Mouse (Mus musculus) embryonic facial prominence, embryonic 15.5 days (tissue): Measurements from ENCODE around the gene Tmprss6. TPM values are rescaled to one million over a fixed set of nuclear protein-coding genes. Genes with fewer than 3 reads are reported as not detected.
A peak's percentile ranks its signal among the peaks of the same experiment; 100 is the strongest.

Experiments used
- ATAC-seq: fragments of 200-750 bp; cut with Nextera tagmentation; 2 replicates; pipeline ENCODE4 v1.8.0; 2017; ENCODE audit warnings: low read depth, moderate TSS enrichment; ENCODE audit not compliant: insufficient number of reproducible peaks, low FRiP score, low TSS enrichment
- H3K27ac ChIP-seq: fragments of 300-500 bp; sonication (generic); replicated peaks from 2 replicates; pipeline ENCODE4 v1.5.1; 2015; ENCODE audit warnings: mild to moderate bottlenecking, inconsistent platforms
- H3K27me3 ChIP-seq: fragments of 300-500 bp; sonication (generic); 2 replicates; pipeline ENCODE4 v1.6.1; 2015; ENCODE audit warnings: inconsistent platforms
- H3K36me3 ChIP-seq: fragments of 300-500 bp; sonication (generic); 2 replicates; pipeline ENCODE4 v1.6.1; 2015; ENCODE audit warnings: mild to moderate bottlenecking, inconsistent platforms
- H3K4me1 ChIP-seq: fragments of 300-500 bp; sonication (generic); 2 replicates; pipeline ENCODE4 v1.6.1; 2015; ENCODE audit warnings: inconsistent platforms
- H3K4me2 ChIP-seq: fragments of 300-500 bp; sonication (generic); replicated peaks from 2 replicates; pipeline ENCODE4 v1.6.1; 2015; ENCODE audit warnings: mild to moderate bottlenecking, inconsistent platforms
- H3K4me3 ChIP-seq: fragments of 300-500 bp; sonication (generic); replicated peaks from 2 replicates; pipeline ENCODE4 v1.5.1; 2015; ENCODE audit warnings: mild to moderate bottlenecking, inconsistent platforms
- H3K9ac ChIP-seq: fragments of 300-500 bp; sonication (generic); 2 replicates; pipeline ENCODE4 v1.6.1; 2015; ENCODE audit warnings: inconsistent platforms
- H3K9me3 ChIP-seq: fragments of 300-500 bp; sonication (generic); replicated peaks from 2 replicates; pipeline ENCODE4 v1.6.1; 2016; ENCODE audit warnings: inconsistent platforms
- WGBS: fragments of 180-500 bp; shearing (Covaris S2); methylation state at CpG from one replicate; pipeline ENCODE4 v1.1.7; 2015; 5-methylcytosine and 5-hydroxymethylcytosine counted together
- polyA plus RNA-seq: library from polyadenylated mRNA; unstranded; fragments of >200 nt; fragmentation: Nextera tagmentation; extraction: Ambion mirVana; gene quantifications from 2 replicates; pipeline ENCODE4 v1.2.1, GENCODE M21; 2015

Gene Tmprss6
- polyA plus RNA-seq, 1 experiment from 2014 or later, result 3.4 TPM

GRCm38 (mm10) chr15:78482518-78482917 is 14.1 kb upstream of the Tmprss6 start:
- 69% methylated on average over 3 of the region's 3 CpGs for WGBS
- Histone ChIP-seq H3K4me1 (no peaks in the 10 kb centered on the region), H3K9me3 (no peaks in the 10 kb centered on the region), H3K4me3 (no peak overlapping the region), H3K27ac (no peak overlapping the region), H3K4me2 (no peak overlapping the region), H3K36me3 (no peaks in the 10 kb centered on the region), H3K27me3 (0 out of 2 replicates have a peak, but pooled peaks cover 2% of the 10 kb centered on the region), H3K9ac (no peak overlapping the region)
- ATAC-seq, result no peak

GRCm38 (mm10) chr15:78481448-78482000 is 13.1 kb upstream of the Tmprss6 start:
- Histone ChIP-seq H3K4me3 (no peak overlapping the region), H3K4me2 (no peak overlapping the region), H3K9me3 (no peaks in the 10 kb centered on the region), H3K27ac (no peak overlapping the region), H3K27me3 (0 out of 2 replicates have a peak, but pooled peaks cover 2% of the 10 kb centered on the region), H3K4me1 (no peaks in the 10 kb centered on the region), H3K9ac (no peak overlapping the region), H3K36me3 (no peaks in the 10 kb centered on the region)
- WGBS, result 56% methylated on average over 9 of the region's 9 CpGs
- no peak for ATAC-seq

- Histone ChIP-seq H3K4me1 (no peaks in the 10 kb centered on the region), H3K36me3 (no peaks in the 10 kb centered on the region), H3K27ac (no peak overlapping the region), H3K27me3 (0 out of 2 replicates have a peak, but pooled peaks cover 2% of the 10 kb centered on the region), H3K9me3 (no peaks in the 10 kb centered on the region), H3K4me3 (no peak overlapping the region), H3K9ac (no peak overlapping the region), H3K4me2 (no peak overlapping the region)
- WGBS, result 57% methylated on average over 2 of the region's 2 CpGs
- no peak for ATAC-seq
Observed at GRCm38 (mm10) chr15:78480991-78481390, 12.6 kb upstream of the Tmprss6 start.

- no peak overlapping the region for H3K27ac ChIP-seq
- no peak overlapping the region for H3K9ac ChIP-seq
- no peak overlapping the region for H3K4me2 ChIP-seq
- 0 out of 2 replicates have a peak, but pooled peaks cover 5% of the 10 kb centered on the region for H3K27me3 ChIP-seq
- WGBS, result 73% methylated on average over 7 of the region's 7 CpGs
- ATAC-seq, result no peak
- H3K4me1 ChIP-seq, result no peaks in the 10 kb centered on the region
- no peaks in the 10 kb centered on the region for H3K9me3 ChIP-seq
- H3K4me3 ChIP-seq, result no peak overlapping the region
- H3K36me3 ChIP-seq, result no peaks in the 10 kb centered on the region
Observed at GRCm38 (mm10) chr15:78480111-78480510, 11.7 kb upstream of the Tmprss6 start.

- 80% methylated on average over 5 of the region's 5 CpGs for WGBS
- H3K4me2 ChIP-seq, result no peak overlapping the region
- H3K9ac ChIP-seq, result no peak overlapping the region
- no peak overlapping the region for H3K4me3 ChIP-seq
- no peaks in the 10 kb centered on the region for H3K36me3 ChIP-seq
- no peaks in the 10 kb centered on the region for H3K9me3 ChIP-seq
- no peak for ATAC-seq
- H3K27me3 ChIP-seq, result 0 out of 2 replicates have a peak, but pooled peaks cover 5% of the 10 kb centered on the region
- H3K27ac ChIP-seq, result no peak overlapping the region
- H3K4me1 ChIP-seq, result no peaks in the 10 kb centered on the region
Observed at GRCm38 (mm10) chr15:78479470-78479869, 11.0 kb upstream of the Tmprss6 start.

GRCm38 (mm10) chr15:78478073-78478472 is 9.6 kb upstream of the Tmprss6 start:
- H3K27ac ChIP-seq, result no peak overlapping the region
- ATAC-seq, result no peak
- 0 out of 2 replicates have a peak, but pooled peaks cover 5% of the 10 kb centered on the region for H3K27me3 ChIP-seq
- H3K4me2 ChIP-seq, result no peak overlapping the region
- no peaks in the 10 kb centered on the region for H3K4me1 ChIP-seq
- H3K36me3 ChIP-seq, result no peaks in the 10 kb centered on the region
- H3K4me3 ChIP-seq, result no peak overlapping the region
- H3K9me3 ChIP-seq, result no peaks in the 10 kb centered on the region
- no peak overlapping the region for H3K9ac ChIP-seq
- 86% methylated on average over 4 of the region's 4 CpGs for WGBS

GRCm38 (mm10) chr15:78476878-78477277 is 8.4 kb upstream of the Tmprss6 start:
- Histone ChIP-seq H3K9me3 (no peaks in the 10 kb centered on the region), H3K4me3 (no peak overlapping the region), H3K9ac (no peak overlapping the region), H3K27me3 (0 out of 2 replicates have a peak, but pooled peaks cover 5% of the 10 kb centered on the region), H3K27ac (no peak overlapping the region), H3K4me2 (no peak overlapping the region), H3K4me1 (no peaks in the 10 kb centered on the region), H3K36me3 (no peaks in the 10 kb centered on the region)
- 72% methylated on average over 1 of the region's 1 CpGs for WGBS
- no peak for ATAC-seq

GRCm38 (mm10) chr15:78475604-78476031 is 7.2 kb upstream of the Tmprss6 start:
- H3K9me3 ChIP-seq, result no peaks in the 10 kb centered on the region
- 0 out of 2 replicates have a peak, but pooled peaks cover 3% of the 10 kb centered on the region for H3K27me3 ChIP-seq
- no peak overlapping the region for H3K4me3 ChIP-seq
- H3K27ac ChIP-seq, result no peak overlapping the region
- H3K4me1 ChIP-seq, result no peaks in the 10 kb centered on the region
- no peak overlapping the region for H3K4me2 ChIP-seq
- no peak overlapping the region for H3K9ac ChIP-seq
- WGBS, result 55% methylated on average over 3 of the region's 3 CpGs
- ATAC-seq, result peak; percentile 25; the same call in 1 of the 2 replicates
- H3K36me3 ChIP-seq, result no peaks in the 10 kb centered on the region

GRCm38 (mm10) chr15:78473442-78473841 is 5.0 kb upstream of the Tmprss6 start:
- H3K27me3 ChIP-seq, result 0 out of 2 replicates have a peak, but pooled peaks cover 3% of the 10 kb centered on the region
- H3K4me1 ChIP-seq, result no peaks in the 10 kb centered on the region
- 84% methylated on average over 6 of the region's 6 CpGs for WGBS
- no peaks in the 10 kb centered on the region for H3K36me3 ChIP-seq
- no peak overlapping the region for H3K4me2 ChIP-seq
- no peak overlapping the region for H3K9ac ChIP-seq
- H3K27ac ChIP-seq, result no peak overlapping the region
- no peak for ATAC-seq
- no peak overlapping the region for H3K4me3 ChIP-seq
- H3K9me3 ChIP-seq, result no peaks in the 10 kb centered on the region

- WGBS, result 40% methylated on average over 7 of the region's 7 CpGs
- Histone ChIP-seq H3K27me3 (0 out of 2 replicates have a peak, but pooled peaks cover 3% of the 10 kb centered on the region), H3K9ac (no peak overlapping the region), H3K9me3 (no peaks in the 10 kb centered on the region), H3K4me1 (no peaks in the 10 kb centered on the region), H3K27ac (no peak overlapping the region), H3K36me3 (no peaks in the 10 kb centered on the region), H3K4me2 (no peak overlapping the region), H3K4me3 (no peak overlapping the region)
- ATAC-seq, result no peak
Observed at GRCm38 (mm10) chr15:78471902-78472301, 3.5 kb upstream of the Tmprss6 start.

GRCm38 (mm10) chr15:78470495-78471276 is 2.3 kb upstream of the Tmprss6 start:
- Histone ChIP-seq H3K4me1 (no peaks in the 10 kb centered on the region), H3K27ac (no peak overlapping the region), H3K9ac (no peak overlapping the region), H3K27me3 (0 out of 2 replicates have a peak, but pooled peaks cover 3% of the 10 kb centered on the region), H3K36me3 (no peaks in the 10 kb centered on the region), H3K4me2 (no peak overlapping the region), H3K4me3 (no peak overlapping the region), H3K9me3 (no peaks in the 10 kb centered on the region)
- ATAC-seq, result no peak
- WGBS, result 72% methylated on average over 4 of the region's 4 CpGs
